Mouse (Mus musculus) testis, adult 2 months (tissue): ENCODE results near the gene Nr3c2. TPM values are rescaled to one million over a fixed set of nuclear protein-coding genes. Genes with fewer than 3 reads are reported as not detected.

Experiments
- H3K27ac ChIP-seq: fragments of 200-500 bp; 2 replicates; pipeline ENCODE4 v1.5.1; 2012; ENCODE audit warnings: low read depth, low read length; ENCODE audit not compliant: control insufficient read depth, insufficient read depth
- H3K27me3 ChIP-seq: fragments of 200-500 bp; 2 replicates; pipeline ENCODE4 v1.6.1; 2012; ENCODE audit warnings: mild to moderate bottlenecking, low read length, moderate library complexity; ENCODE audit not compliant: control insufficient read depth, insufficient read depth
- H3K36me3 ChIP-seq: fragments of 200-500 bp; 2 replicates; pipeline ENCODE4 v1.6.1; 2012; ENCODE audit warnings: mild to moderate bottlenecking, low read length; ENCODE audit not compliant: control insufficient read depth, insufficient read depth
- H3K4me1 ChIP-seq: fragments of 200-500 bp; 2 replicates; pipeline ENCODE4 v1.6.1; 2012; ENCODE audit warnings: low read length; ENCODE audit not compliant: control insufficient read depth, insufficient read depth
- H3K4me3 ChIP-seq: fragments of 200-500 bp; 2 replicates; pipeline ENCODE4 v1.5.1; 2012; ENCODE audit warnings: low read depth, mild to moderate bottlenecking, low read length, moderate library complexity, mixed read lengths; ENCODE audit not compliant: control insufficient read depth
- CTCF ChIP-seq: fragments of 200-500 bp; IDR thresholded peaks from 2 replicates; pipeline ENCODE4 v1.5.1; 2012; ENCODE audit warnings: low read depth, mild to moderate bottlenecking, inconsistent platforms, low read length, moderate library complexity; ENCODE audit not compliant: control insufficient read depth, insufficient read depth, insufficient replicate concordance
- POLR2A ChIP-seq: fragments of 200-500 bp; IDR thresholded peaks from 2 replicates; pipeline ENCODE4 v1.6.1; 2012; ENCODE audit warnings: low read depth, mild to moderate bottlenecking, inconsistent platforms, low read length, moderate library complexity; ENCODE audit not compliant: control insufficient read depth
- polyA plus RNA-seq: library from polyadenylated mRNA; depleted of rRNA; stranded (reverse); fragments of >200 nt; gene quantifications from 2 replicates; pipeline ENCODE4 v1.2.3, GENCODE M21; 2012

The Nr3c2 gene
- polyA plus RNA-seq, 1 experiment = 4.0 TPM

GRCm38 (mm10) chr8:77133797-77134385 lies 234.6 kb downstream of the Nr3c2 start:
- H3K4me3 ChIP-seq = no peak overlapping the region
- H3K4me1 ChIP-seq = no peaks in the 10 kb centered on the region
- no peaks in the 10 kb centered on the region for H3K36me3 ChIP-seq
- TF ChIP-seq POLR2A = no peak
- TF ChIP-seq CTCF = no peak
- no peak overlapping the region for H3K27ac ChIP-seq
- no peaks in the 10 kb centered on the region for H3K27me3 ChIP-seq

GRCm38 (mm10) chr8:77145285-77145684 lies 246.0 kb downstream of the Nr3c2 start:
- no peak for TF ChIP-seq POLR2A
- no peak for TF ChIP-seq CTCF
- Histone ChIP-seq H3K36me3 (no peaks in the 10 kb centered on the region), H3K27me3 (no peaks in the 10 kb centered on the region), H3K27ac (no peak overlapping the region), H3K4me1 (no peaks in the 10 kb centered on the region), H3K4me3 (no peak overlapping the region)

- Histone ChIP-seq H3K4me3 (no peak overlapping the region), H3K4me1 (no peaks in the 10 kb centered on the region), H3K36me3 (no peaks in the 10 kb centered on the region), H3K27me3 (no peaks in the 10 kb centered on the region), H3K27ac (no peak overlapping the region)
- TF ChIP-seq POLR2A (no peak), CTCF (peak; percentile 22; the same call in 1 of the 2 replicates)
These were observed 255.3 kb downstream of the Nr3c2 start for GRCm38 (mm10) chr8:77154496-77154895.

DNA sequence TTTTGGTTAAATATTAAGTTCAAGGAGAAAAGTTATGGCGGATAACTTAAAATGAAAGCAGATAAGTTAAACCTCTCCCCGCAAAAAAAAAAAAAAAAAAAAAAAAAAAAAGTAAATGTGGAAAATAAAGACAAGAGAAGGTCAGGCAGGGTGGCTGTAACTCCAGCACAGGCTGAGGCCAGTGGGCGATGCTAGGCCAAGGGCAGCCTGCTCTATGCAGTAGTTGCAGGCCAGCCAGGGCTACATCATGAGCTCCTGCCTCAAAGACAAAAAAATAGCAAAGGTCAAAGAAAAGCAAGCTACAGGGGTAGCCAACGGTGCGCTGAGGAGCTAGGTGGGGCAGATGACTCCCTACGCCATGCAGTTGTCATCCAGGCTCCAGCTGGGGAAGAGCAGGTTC lies 270.1 kb downstream of the Nr3c2 start:
- H3K36me3 ChIP-seq = no peaks in the 10 kb centered on the region
- H3K4me3 ChIP-seq = no peak overlapping the region
- TF ChIP-seq CTCF (no peak), POLR2A (no peak)
- no peaks in the 10 kb centered on the region for H3K27me3 ChIP-seq
- no peak overlapping the region for H3K27ac ChIP-seq
- peaks cover 2% of the 10 kb centered on the region; the same call in 1 of the 2 replicates for H3K4me1 ChIP-seq

GRCm38 (mm10) chr8:77169757-77170438 lies 270.7 kb downstream of the Nr3c2 start:
- H3K27ac ChIP-seq = no peak overlapping the region
- no peaks in the 10 kb centered on the region for H3K36me3 ChIP-seq
- H3K27me3 ChIP-seq = no peaks in the 10 kb centered on the region
- H3K4me3 ChIP-seq = no peak overlapping the region
- H3K4me1 ChIP-seq = peaks cover 2% of the 10 kb centered on the region; the same call in 1 of the 2 replicates
- TF ChIP-seq POLR2A (no peak), CTCF (no peak)

GRCm38 (mm10) chr8:77170439-77170759 lies 271.2 kb downstream of the Nr3c2 start:
- Histone ChIP-seq H3K4me1 (peaks cover 2% of the 10 kb centered on the region; the same call in 1 of the 2 replicates), H3K36me3 (no peaks in the 10 kb centered on the region), H3K27ac (no peak overlapping the region), H3K27me3 (no peaks in the 10 kb centered on the region), H3K4me3 (no peak overlapping the region)
- TF ChIP-seq POLR2A (no peak), CTCF (no peak)

DNA sequence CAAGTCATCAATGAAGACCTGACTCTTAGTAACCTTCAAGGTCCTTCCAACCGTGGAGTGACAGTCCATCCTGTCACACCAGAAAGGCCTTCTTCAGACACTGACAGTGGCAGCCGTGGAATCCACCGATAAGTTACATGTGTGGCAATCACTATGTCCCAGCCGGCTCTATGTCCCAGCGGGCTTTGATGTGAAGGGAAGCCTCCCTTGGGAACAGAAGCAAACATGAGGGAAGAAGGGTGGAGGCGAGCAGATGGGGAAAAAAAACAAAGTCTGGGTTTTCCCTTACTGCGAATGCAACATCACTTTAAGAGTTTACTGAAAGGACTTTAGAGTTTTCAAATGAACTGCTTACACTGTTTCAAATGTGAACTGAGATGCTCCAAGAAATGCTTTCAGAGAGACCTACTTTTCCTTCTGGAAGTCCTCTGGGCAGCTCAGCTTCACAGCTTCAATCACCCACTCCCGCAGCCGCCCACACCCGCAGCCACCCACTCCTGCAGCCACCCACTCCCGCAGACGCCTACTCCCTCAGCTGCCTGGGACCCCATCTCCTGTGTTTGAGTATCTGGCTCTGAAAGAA lies 273.9 kb downstream of the Nr3c2 start:
- no peak overlapping the region for H3K27ac ChIP-seq
- peaks cover 2% of the 10 kb centered on the region; the same call in 1 of the 2 replicates for H3K4me1 ChIP-seq
- H3K27me3 ChIP-seq = no peaks in the 10 kb centered on the region
- no peak for TF ChIP-seq POLR2A
- TF ChIP-seq CTCF = no peak
- H3K36me3 ChIP-seq = no peaks in the 10 kb centered on the region
- no peak overlapping the region; the same call in 1 of the 2 replicates for H3K4me3 ChIP-seq
